Mouse (Mus musculus) heart, embryonic 14.5 days (tissue): Measurements from ENCODE around the gene Timm10. TPM values are rescaled to one million over a fixed set of nuclear protein-coding genes. Genes with fewer than 3 reads are reported as not detected.
A peak's percentile ranks its signal among the peaks of the same experiment; 100 is the strongest.

ENCODE experiments used
- ATAC-seq: fragments of 200-750 bp; cut with Nextera tagmentation; 2 replicates; pipeline ENCODE4 v1.8.0; 2017; ENCODE audit warnings: low read depth, moderate TSS enrichment; ENCODE audit not compliant: insufficient number of reproducible peaks, insufficient read depth, low FRiP score
- H3K27ac ChIP-seq, 2 experiments: fragments of 200-500 bp in 1 of 2; fragments of 300-500 bp in 1 of 2; sonication (generic) in 1 of 2; replicated peaks in 1 of 2; 2 replicates each; pipeline ENCODE4 v1.5.1; 2012 to 2014; ENCODE audit warnings: low read depth in 2 of 2, low read length in 2 of 2, control low read depth in 1 of 2, mild to moderate bottlenecking in 1 of 2, mixed read lengths in 1 of 2; ENCODE audit not compliant: control insufficient read depth in 1 of 2, insufficient read depth in 1 of 2
- H3K27me3 ChIP-seq: fragments of 300-500 bp; sonication (generic); 2 replicates; pipeline ENCODE4 v1.6.1; 2014; ENCODE audit warnings: mild to moderate bottlenecking, low read length, control low read depth; ENCODE audit not compliant: control insufficient read depth, insufficient read depth
- H3K36me3 ChIP-seq: fragments of 300-500 bp; sonication (generic); 2 replicates; pipeline ENCODE4 v1.6.1; 2014; ENCODE audit warnings: mild to moderate bottlenecking, control low read depth, low read length, mixed read lengths; ENCODE audit not compliant: control insufficient read depth, insufficient read depth
- H3K4me1 ChIP-seq, 2 experiments: fragments of 200-500 bp in 1 of 2; fragments of 300-500 bp in 1 of 2; sonication (generic) in 1 of 2; 2 replicates each; pipeline ENCODE4 v1.6.1; 2012 to 2014; ENCODE audit warnings: low read length in 2 of 2, control low read depth in 1 of 2, mixed read lengths in 1 of 2; ENCODE audit not compliant: control insufficient read depth in 2 of 2, insufficient read depth in 2 of 2
- H3K4me2 ChIP-seq: fragments of 300-500 bp; sonication (generic); 2 replicates; pipeline ENCODE4 v1.6.1; 2014; ENCODE audit warnings: mild to moderate bottlenecking, low read length
- H3K4me3 ChIP-seq, 2 experiments: fragments of 200-500 bp in 1 of 2; fragments of 300-500 bp in 1 of 2; sonication (generic) in 1 of 2; 2 replicates each; pipeline ENCODE4 v1.5.1; 2012 to 2014; ENCODE audit warnings: low read length in 2 of 2, mild to moderate bottlenecking in 2 of 2, control low read depth in 1 of 2, low read depth in 1 of 2, moderate library complexity in 1 of 2; ENCODE audit not compliant: control insufficient read depth in 1 of 2, insufficient read depth in 1 of 2
- H3K9ac ChIP-seq: fragments of 300-500 bp; sonication (generic); 2 replicates; pipeline ENCODE4 v1.6.1; 2014; ENCODE audit warnings: mild to moderate bottlenecking, low read length
- H3K9me3 ChIP-seq: fragments of 300-500 bp; sonication (generic); 2 replicates; pipeline ENCODE4 v1.6.1; 2016; ENCODE audit warnings: low read length, control low read depth; ENCODE audit not compliant: control insufficient read depth
- WGBS: fragments of 180-500 bp; shearing (Covaris S2); extraction: QIAGEN DNeasy Blood & Tissue Kit; methylation state at CpG from one replicate; pipeline ENCODE4 v1.1.7; 2014; 5-methylcytosine and 5-hydroxymethylcytosine counted together
- polyA plus RNA-seq: library from polyadenylated mRNA; unstranded; fragments of >200 nt; fragmentation: Nextera tagmentation; extraction: Ambion mirVana; gene quantifications from 2 replicates; pipeline ENCODE4 v1.2.1, GENCODE M21; 2014

Timm10 gene
- polyA plus RNA-seq, 1 experiment from 2014 or later = 90.3 TPM

- H3K27me3 ChIP-seq = peaks cover 7% of the 10 kb centered on the region; the same call in 1 of the 2 replicates
- WGBS = 44% methylated on average over 9 of the region's 9 CpGs
- H3K4me1 ChIP-seq = peaks cover 18 to 26% of the 10 kb centered on the region in 2 experiments
- H3K27ac ChIP-seq = no peak overlapping the region
- 0 out of 2 replicates have a peak, but pooled peaks cover 5% of the 10 kb centered on the region for H3K36me3 ChIP-seq
- H3K9me3 ChIP-seq = no peaks in the 10 kb centered on the region
- H3K9ac ChIP-seq = no peak overlapping the region
- peak overlapping the region in 1 of 2 experiments; percentile 74; a peak in 1 of 4 replicates for H3K4me3 ChIP-seq
- peak overlapping the region; percentile 92 for H3K4me2 ChIP-seq
- no peak for ATAC-seq
These were observed 11.2 kb downstream of the Timm10 start for GRCm38 (mm10) chr2:84837817-84838592.

DNA sequence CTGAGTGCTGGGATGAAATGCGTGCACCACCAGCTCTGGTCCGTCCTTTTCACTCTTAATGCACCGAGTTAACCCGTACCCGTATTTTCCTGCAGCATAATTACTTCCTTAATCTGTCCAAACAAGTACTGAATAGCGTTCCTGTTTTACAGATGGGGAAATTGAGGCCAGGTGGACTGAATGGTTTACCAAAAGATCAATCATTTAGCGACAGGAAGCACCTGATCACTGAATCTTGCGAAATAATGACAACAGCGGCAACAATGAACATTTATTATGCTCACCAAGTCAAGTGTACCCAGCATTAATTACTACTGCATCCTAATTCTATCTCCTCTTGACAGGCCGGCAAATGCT is 11.8 kb downstream of the Timm10 start, which contains the start of gene Slc43a1:
Gene Slc43a1 (plus strand): TSS at position 258 of the 357 bp plus-strand sequence.
- H3K4me3 ChIP-seq = peak within 1 kb of the TSS; percentile 74 to 78
- peaks cover 19 to 26% of the 10 kb centered on the region in 2 experiments for H3K4me1 ChIP-seq
- 32% methylated on average over 10 of the region's 10 CpGs for WGBS
- H3K36me3 ChIP-seq = 0 out of 2 replicates have a peak, but pooled peaks cover 8% of the 10 kb centered on the region
- peak within 1 kb of the TSS; percentile 92 for H3K4me2 ChIP-seq
- H3K9me3 ChIP-seq = no peaks in the 10 kb centered on the region
- peaks cover 7% of the 10 kb centered on the region; the same call in 1 of the 2 replicates for H3K27me3 ChIP-seq
- H3K27ac ChIP-seq = peak within 1 kb of the TSS; percentile 90 to 96
- ATAC-seq = no peak
- H3K9ac ChIP-seq = peak within 1 kb of the TSS; percentile 80

- ATAC-seq = no peak
- WGBS = under 1% methylated on average over 47 of the region's 47 CpGs
- peaks cover 7% of the 10 kb centered on the region; the same call in 1 of the 2 replicates for H3K27me3 ChIP-seq
These were observed 12.5 kb downstream of the Timm10 start for GRCm38 (mm10) chr2:84838993-84839980.

DNA sequence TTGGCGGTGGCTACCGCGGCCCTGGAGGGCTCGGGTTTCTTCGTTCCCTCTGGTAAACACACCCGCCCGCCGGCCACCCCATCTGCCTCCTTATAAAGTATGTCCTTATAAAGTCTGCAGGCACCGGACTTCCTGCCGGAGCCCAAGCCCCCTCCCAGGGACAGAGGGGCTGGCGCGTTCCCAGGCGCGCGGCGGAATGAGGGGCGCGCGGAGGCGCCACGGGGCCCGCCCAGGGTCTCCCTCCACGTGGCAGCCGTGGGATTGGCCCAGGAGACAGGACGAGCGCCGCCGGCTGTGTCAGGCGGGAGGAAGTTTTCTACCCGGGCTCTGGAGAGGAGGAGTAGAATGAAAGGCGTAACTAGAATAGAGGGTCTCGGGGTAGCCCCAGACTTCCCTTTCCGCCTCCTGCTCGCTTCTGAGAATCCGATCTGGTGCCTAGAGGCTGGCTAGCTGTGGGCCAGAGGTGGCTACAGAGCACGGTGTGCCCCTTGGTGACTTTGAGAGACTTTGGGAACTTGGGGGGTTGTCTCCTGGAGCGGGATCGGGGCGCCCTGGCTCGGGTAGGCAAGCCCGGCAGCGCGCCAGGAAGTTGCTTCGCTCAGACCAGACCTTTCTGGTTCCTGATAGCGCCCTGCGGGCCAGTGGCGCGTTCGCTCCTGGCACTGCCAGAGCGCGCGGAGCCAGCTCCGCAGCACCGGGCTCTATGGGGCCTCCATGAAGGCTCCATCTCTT is 13.4 kb downstream of the Timm10 start:
- peak overlapping the region; percentile 92 for H3K4me2 ChIP-seq
- 0 out of 2 replicates have a peak, but pooled peaks cover 13% of the 10 kb centered on the region for H3K36me3 ChIP-seq
- WGBS = under 1% methylated on average over 54 of the region's 54 CpGs
- H3K9me3 ChIP-seq = no peaks in the 10 kb centered on the region
- peak; percentile 91 for ATAC-seq
- peak overlapping the region; percentile 90 to 96 for H3K27ac ChIP-seq
- peaks cover 7% of the 10 kb centered on the region; the same call in 1 of the 2 replicates for H3K27me3 ChIP-seq
- peaks cover 22 to 35% of the 10 kb centered on the region in 2 experiments for H3K4me1 ChIP-seq
- peak overlapping the region; percentile 80 for H3K9ac ChIP-seq
- peak overlapping the region; percentile 74 to 78 for H3K4me3 ChIP-seq

More at GRCm38 (mm10) chr2:84838993-84839980, 12.5 kb downstream of the Timm10 start:
- peak overlapping the region; percentile 74 to 78 for H3K4me3 ChIP-seq
- peak overlapping the region; percentile 80 for H3K9ac ChIP-seq
- H3K4me2 ChIP-seq = peak overlapping the region; percentile 92
- H3K27ac ChIP-seq = peak overlapping the region; percentile 90 to 96
- no peaks in the 10 kb centered on the region for H3K9me3 ChIP-seq
- peaks cover 22 to 26% of the 10 kb centered on the region in 2 experiments for H3K4me1 ChIP-seq
- H3K36me3 ChIP-seq = 0 out of 2 replicates have a peak, but pooled peaks cover 13% of the 10 kb centered on the region

DNA sequence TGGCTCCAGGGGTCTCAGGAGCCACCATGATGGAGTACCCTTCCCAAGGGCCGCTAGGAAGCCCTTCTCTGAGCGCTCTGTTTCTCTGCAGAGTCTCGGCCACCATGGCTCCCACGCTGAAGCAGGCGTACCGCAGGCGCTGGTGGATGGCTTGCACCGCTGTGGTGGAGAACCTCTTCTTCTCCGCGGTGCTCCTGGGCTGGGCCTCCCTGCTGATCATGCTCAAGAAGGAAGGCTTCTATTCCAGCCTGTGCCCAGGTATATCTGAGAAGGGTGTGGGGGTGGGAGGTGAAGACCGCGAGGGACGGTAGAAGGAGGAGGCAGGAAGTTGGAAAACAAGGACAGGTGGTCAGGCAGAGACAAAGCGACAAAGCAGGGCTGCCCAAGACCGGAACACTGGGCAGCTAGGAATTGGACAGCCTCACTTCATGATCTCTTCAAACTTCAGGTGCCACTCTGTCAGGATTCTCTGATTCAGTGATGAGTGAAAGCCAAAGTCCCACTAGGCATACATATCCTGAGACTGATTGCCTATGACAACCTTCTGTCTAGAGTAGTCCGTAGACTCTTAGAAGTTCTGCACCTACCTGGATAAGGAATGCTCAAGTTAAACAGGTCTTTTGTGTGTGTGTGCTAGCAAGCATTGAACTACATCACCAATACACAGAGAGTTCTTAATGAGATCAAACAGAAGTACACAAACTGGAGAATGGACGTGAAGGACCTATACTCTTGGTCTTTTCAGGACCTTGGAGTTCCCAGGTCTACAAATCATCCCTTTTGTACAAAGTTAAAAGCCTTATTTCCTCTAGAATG is 14.2 kb downstream of the Timm10 start:
- ATAC-seq = no peak; the same call in 1 of the 2 replicates
- Histone ChIP-seq H3K27me3 (peaks cover 7% of the 10 kb centered on the region; the same call in 1 of the 2 replicates), H3K4me1 (peaks cover 25 to 38% of the 10 kb centered on the region in 2 experiments), H3K4me3 (peak overlapping the region; percentile 74 to 78), H3K4me2 (peak overlapping the region; percentile 92), H3K9ac (peak overlapping the region; percentile 80), H3K9me3 (no peaks in the 10 kb centered on the region), H3K27ac (peak overlapping the region; percentile 90 to 96), H3K36me3 (0 out of 2 replicates have a peak, but pooled peaks cover 13% of the 10 kb centered on the region)
- 5% methylated on average over 17 of the region's 17 CpGs for WGBS

DNA sequence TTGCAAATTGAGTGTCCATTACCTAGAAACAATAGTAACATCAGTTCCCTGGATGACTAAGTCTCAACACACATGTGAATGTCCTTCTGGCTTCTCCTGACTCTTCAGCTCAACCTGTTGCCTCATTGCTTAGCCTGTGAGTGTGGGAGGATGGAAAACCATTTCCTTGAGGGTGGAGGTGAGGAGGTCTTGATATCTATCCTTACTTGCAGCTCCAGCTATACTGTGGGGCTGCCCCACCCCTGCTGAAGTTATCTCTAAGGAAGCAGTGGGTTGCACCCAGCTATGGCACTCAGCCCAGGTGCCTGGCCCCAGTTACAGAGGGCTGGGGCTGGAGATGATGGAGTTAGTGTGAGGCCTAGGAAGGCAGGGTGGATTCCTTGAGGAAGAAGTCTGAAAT is 15.1 kb downstream of the Timm10 start:
- peaks cover 25 to 38% of the 10 kb centered on the region in 2 experiments for H3K4me1 ChIP-seq
- ATAC-seq = no peak

More for the DNA sequence above, 15.1 kb downstream of the Timm10 start:
- Histone ChIP-seq H3K4me3 (peak overlapping the region in 1 of 2 experiments; percentile 74; a peak in 1 of 4 replicates), H3K27ac (0 out of 4 replicates have a peak overlapping the region, but pooled peaks of 1 of the 2 experiments have one; percentile 27), H3K36me3 (peaks cover 21% of the 10 kb centered on the region; the same call in 1 of the 2 replicates), H3K4me2 (peak overlapping the region; percentile 92), H3K27me3 (peaks cover 7% of the 10 kb centered on the region; the same call in 1 of the 2 replicates), H3K9ac (no peak overlapping the region), H3K9me3 (no peaks in the 10 kb centered on the region)
